Mouse (Mus musculus) layer of hippocampus, postnatal 36 days (tissue): ENCODE data around the gene Moxd1. TPM values are rescaled to one million over a fixed set of nuclear protein-coding genes. Genes with fewer than 3 reads are reported as not detected.

ENCODE experiments used
- DNase-seq, 2 experiments: peaks; one replicate each; pipeline ENCODE4 v3.0.0; 2022
- total RNA-seq, 2 experiments: library from RNA; stranded (reverse); gene quantifications; 2 replicates each; pipeline ENCODE4 v1.2.3; 2021

Gene Moxd1
- 10 to 100 TPM; 10.9 to 11.9 TPM for total RNA-seq

- peak in 1 of 2 experiments; percentile 9 for DNase-seq
These were observed at the start of gene Moxd1 for GRCm38 (mm10) chr10:24223449-24224143. Moxd1 (plus strand) TSS chr10:24223517.

DNA sequence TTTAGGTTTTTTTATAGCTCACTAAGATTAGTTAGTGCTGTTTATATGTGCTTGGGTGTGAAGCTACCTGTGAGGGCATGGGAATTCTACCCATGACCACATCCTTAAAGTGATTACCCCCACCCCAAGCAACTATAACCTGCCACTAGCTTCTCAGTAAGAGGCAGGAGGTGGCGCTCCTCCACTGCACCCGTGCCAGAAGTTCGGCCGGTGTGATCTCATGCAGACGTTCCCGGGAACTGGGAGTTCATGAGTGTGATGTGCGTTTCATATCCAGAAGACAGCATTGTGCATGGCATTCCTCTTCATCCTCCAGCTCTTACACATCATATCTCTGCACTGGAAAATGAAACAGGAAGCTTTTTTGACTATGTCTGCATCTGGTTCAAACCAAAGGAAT is 32.9 kb upstream of the Moxd1 start:
- DNase-seq: no peak

- no peak for DNase-seq
These were observed 31.3 kb upstream of the Moxd1 start for GRCm38 (mm10) chr10:24191977-24192376.

- DNase-seq: no peak
These were observed 24.0 kb upstream of the Moxd1 start for GRCm38 (mm10) chr10:24199303-24199702.

GRCm38 (mm10) chr10:24200099-24200498 is 23.2 kb upstream of the Moxd1 start:
- no peak for DNase-seq

GRCm38 (mm10) chr10:24210075-24210474 is 13.2 kb upstream of the Moxd1 start:
- no peak for DNase-seq

- no peak for DNase-seq
These were observed 10.0 kb upstream of the Moxd1 start for GRCm38 (mm10) chr10:24213297-24213696.

DNA sequence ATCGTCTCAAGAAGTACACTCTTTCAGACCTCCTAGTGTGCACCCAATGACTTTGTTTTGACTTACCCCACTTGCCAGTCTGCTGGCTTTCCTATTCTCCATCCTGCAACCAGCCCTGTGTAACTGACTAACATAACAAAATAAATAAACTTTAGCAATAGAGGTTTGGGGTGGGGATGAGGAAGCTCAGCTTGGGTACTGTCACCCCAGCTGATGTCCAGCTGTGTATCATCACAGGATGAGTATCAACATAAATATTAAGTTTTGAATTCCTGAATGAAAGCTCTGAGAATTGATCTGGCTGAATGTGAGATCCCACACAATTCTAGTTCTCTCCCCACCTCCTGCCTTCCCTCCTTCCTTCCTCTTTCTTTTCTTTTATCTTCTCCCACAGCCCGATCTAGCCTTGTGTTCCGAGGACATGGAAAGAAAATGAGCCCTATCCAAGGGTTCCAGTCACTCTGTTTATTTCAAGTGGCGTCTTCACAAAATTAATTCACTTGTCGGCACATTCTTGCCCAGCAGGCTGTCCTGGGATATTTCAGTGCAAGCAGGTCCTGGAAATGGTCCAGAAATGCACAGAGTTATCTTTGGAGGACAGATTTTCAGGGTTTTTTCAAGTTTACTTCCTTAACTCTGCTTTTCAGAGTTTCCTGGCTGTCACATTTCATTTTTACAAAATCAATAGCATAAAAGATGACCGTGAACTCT is 5.6 kb upstream of the Moxd1 start:
- DNase-seq: no peak

GRCm38 (mm10) chr10:24220931-24221330 is 2.4 kb upstream of the Moxd1 start:
- no peak for DNase-seq

GRCm38 (mm10) chr10:24222911-24223310 is 406 bp upstream of the Moxd1 start:
- DNase-seq: no peak

GRCm38 (mm10) chr10:24224591-24224990 is 1.3 kb downstream of the Moxd1 start:
- DNase-seq: no peak

DNA sequence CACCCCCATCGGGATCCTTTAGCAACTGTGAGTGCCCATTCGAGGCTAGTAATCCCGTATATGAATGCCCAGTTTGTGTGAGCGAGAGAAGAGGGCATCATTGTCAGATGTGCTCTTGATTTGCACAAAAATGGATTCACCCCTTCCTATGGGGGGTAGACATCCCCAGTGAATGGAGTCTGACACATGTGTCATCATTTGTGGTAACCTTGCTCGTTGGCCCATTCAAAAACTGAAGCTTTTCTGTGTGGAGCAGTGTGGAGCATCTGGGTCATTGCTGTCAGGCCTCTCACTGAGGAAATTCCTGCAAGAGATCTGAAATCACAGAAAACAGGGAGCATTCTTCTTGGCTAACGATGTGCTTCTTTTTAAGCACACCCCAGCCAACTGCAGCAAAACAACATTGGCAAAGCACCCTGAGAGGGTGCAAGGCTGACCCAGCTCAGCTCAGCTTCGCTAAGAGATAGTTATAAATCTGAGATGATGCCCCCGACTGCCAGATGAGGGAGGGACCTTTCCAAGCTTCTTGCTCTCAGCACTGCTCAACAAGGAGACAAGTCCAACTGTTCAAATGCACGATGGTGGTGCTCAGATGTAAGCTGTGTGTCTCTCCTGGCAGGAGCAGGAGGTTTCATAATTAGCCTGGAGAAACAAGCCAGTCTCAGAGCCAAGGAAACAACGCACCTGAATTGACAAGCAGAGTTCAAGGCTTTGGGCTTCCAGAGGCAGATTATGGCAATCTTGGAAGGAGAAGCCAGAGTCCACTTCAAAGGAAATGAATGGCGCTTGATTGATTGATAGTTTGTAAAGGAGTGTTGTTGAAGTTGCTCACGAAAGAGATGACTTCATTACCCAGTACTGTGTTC is 5.2 kb downstream of the Moxd1 start:
- DNase-seq: no peak

- DNase-seq: no peak
These were observed 9.0 kb downstream of the Moxd1 start for GRCm38 (mm10) chr10:24232281-24232680.

- peak in 1 of 2 experiments; percentile 9 for DNase-seq
These were observed 12.3 kb downstream of the Moxd1 start for GRCm38 (mm10) chr10:24235426-24236283.

- DNase-seq: no peak
These were observed 23.5 kb downstream of the Moxd1 start for GRCm38 (mm10) chr10:24246815-24247214.

- no peak for DNase-seq
These were observed 24.8 kb downstream of the Moxd1 start for GRCm38 (mm10) chr10:24248116-24248515.

- no peak for DNase-seq
These were observed 28.3 kb downstream of the Moxd1 start for GRCm38 (mm10) chr10:24251631-24252030.

DNA sequence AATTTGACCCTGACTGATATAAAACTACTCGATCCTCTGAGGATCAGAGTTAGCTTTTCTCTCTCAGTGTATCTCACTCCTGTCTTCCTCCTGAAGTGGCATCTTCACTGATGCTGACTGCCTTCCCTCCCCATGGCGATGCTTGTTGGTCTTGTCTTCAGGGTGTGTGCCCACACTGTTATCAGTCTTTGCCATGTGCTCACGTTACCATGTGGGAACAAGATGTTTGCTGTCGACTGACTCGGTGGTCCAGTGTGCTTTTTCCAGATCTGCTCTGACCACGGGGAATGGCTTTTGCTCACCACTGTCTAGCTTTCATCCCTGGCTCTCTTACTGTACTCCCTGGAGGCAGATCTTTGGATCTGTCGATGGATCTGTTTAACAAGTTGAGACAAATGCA is 34.8 kb downstream of the Moxd1 start:
- no peak for DNase-seq

DNA sequence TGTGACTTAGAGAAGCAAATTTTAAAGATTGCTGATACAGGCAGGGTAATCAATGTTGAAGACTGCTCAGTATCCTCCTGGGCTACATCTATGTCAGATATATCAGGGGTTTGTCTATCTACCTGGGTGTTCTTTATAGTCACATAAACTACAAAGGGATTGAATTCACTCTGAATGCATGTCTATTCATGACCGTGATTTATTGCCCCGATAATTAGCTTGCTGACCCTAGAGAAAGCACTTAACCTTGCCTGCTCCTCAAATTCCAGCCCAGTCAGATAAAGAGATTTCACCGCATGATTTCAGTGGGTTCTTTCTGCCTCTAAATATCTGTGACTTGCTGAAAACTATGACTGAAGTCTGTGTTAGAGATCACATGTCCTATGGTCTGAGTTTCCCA is 35.6 kb downstream of the Moxd1 start:
- no peak for DNase-seq

GRCm38 (mm10) chr10:24259794-24260590 is 36.7 kb downstream of the Moxd1 start:
- DNase-seq: no peak

DNA sequence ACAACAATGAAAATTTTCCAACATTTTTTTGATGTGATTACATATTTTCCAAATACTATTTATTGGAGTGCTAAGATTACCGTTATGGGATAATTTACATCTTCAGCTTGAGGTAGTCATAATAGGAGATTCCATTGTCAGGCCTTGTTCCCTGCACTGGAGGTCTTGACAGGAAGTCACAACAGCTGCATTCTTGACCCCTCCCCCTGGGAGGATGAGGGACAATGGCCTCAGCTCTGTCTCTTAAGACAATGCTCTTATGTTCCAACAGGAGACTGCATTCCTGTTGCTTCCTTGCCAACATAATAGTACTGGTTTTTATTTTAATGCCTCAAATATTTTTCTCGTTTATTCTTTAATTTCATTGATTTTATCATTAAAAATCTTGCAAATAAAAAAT is 44.2 kb downstream of the Moxd1 start:
- no peak for DNase-seq
